Mouse (Mus musculus) limb, embryonic 14.5 days (tissue): Measurements from ENCODE around the gene Zfp651. TPM values are rescaled to one million over a fixed set of nuclear protein-coding genes. Genes with fewer than 3 reads are reported as not detected.

Source experiments
- ATAC-seq: fragments of 200-750 bp; cut with Nextera tagmentation; 2 replicates; pipeline ENCODE4 v1.8.0; 2017; ENCODE audit warnings: low read depth, moderate number of reproducible peaks, moderate TSS enrichment; ENCODE audit not compliant: low FRiP score
- DNase-seq: peaks from one replicate; pipeline ENCODE4 v3.0.0-alpha.2; 2015; ENCODE audit warnings: low spot score
- H3K27ac ChIP-seq: fragments of 300-500 bp; sonication (generic); replicated peaks from 2 replicates; pipeline ENCODE4 v1.5.1; 2014; ENCODE audit warnings: low read depth, mild to moderate bottlenecking, low read length, moderate library complexity, mixed read lengths
- H3K27me3 ChIP-seq: fragments of 300-500 bp; sonication (generic); 2 replicates; pipeline ENCODE4 v1.6.1; 2014; ENCODE audit warnings: low read length, mixed read lengths; ENCODE audit not compliant: control insufficient read depth, insufficient read depth
- H3K36me3 ChIP-seq: fragments of 300-500 bp; sonication (generic); 2 replicates; pipeline ENCODE4 v1.6.1; 2014; ENCODE audit warnings: mild to moderate bottlenecking, low read length, moderate library complexity, mixed read lengths; ENCODE audit not compliant: control insufficient read depth, insufficient read depth
- H3K4me1 ChIP-seq: fragments of 300-500 bp; sonication (generic); 2 replicates; pipeline ENCODE4 v1.6.1; 2014; ENCODE audit warnings: antibody characterized with exemption, low read length, mixed read lengths; ENCODE audit not compliant: control insufficient read depth, insufficient read depth
- H3K4me2 ChIP-seq: fragments of 300-500 bp; sonication (generic); replicated peaks from 2 replicates; pipeline ENCODE4 v1.6.1; 2014; ENCODE audit warnings: low read depth, mild to moderate bottlenecking, low read length, moderate library complexity; ENCODE audit not compliant: severe bottlenecking
- H3K4me3 ChIP-seq: fragments of 300-500 bp; sonication (generic); replicated peaks from 2 replicates; pipeline ENCODE4 v1.5.1; 2014; ENCODE audit warnings: low read length
- H3K9ac ChIP-seq: fragments of 300-500 bp; sonication (generic); 2 replicates; pipeline ENCODE4 v1.6.1; 2014; ENCODE audit warnings: mild to moderate bottlenecking, low read depth, low read length, moderate library complexity; ENCODE audit not compliant: severe bottlenecking
- H3K9me3 ChIP-seq: fragments of 300-500 bp; sonication (generic); 2 replicates; pipeline ENCODE4 v1.6.1; 2016; ENCODE audit warnings: low read length; ENCODE audit not compliant: control insufficient read depth
- POLR2A ChIP-seq: fragments of 200-500 bp; IDR thresholded peaks from 2 replicates; pipeline ENCODE4 v1.8.0; 2012; ENCODE audit warnings: inconsistent platforms, mild to moderate bottlenecking, moderate library complexity, borderline replicate concordance; ENCODE audit not compliant: insufficient read depth, insufficient read length; ENCODE audit errors: extremely low read depth
- WGBS: fragments of 180-500 bp; shearing (Covaris S2); extraction: QIAGEN DNeasy Blood & Tissue Kit; methylation state at CpG from one replicate; pipeline ENCODE4 v1.1.7; 2014; 5-methylcytosine and 5-hydroxymethylcytosine counted together
- polyA plus RNA-seq, 2 experiments: library from polyadenylated mRNA; depleted of rRNA in 1 of 2; stranded (reverse) in 1 of 2; unstranded in 1 of 2; fragments of >200 nt; fragmentation: Nextera tagmentation in 1 of 2; extraction: Ambion mirVana in 1 of 2; gene quantifications; 2 replicates each; pipeline versions ENCODE4 v1.2.1 to v1.2.3; 2012 to 2014

Gene Zfp651
- polyA plus RNA-seq, 2 experiments: 20.0 to 64.0 TPM

DNA sequence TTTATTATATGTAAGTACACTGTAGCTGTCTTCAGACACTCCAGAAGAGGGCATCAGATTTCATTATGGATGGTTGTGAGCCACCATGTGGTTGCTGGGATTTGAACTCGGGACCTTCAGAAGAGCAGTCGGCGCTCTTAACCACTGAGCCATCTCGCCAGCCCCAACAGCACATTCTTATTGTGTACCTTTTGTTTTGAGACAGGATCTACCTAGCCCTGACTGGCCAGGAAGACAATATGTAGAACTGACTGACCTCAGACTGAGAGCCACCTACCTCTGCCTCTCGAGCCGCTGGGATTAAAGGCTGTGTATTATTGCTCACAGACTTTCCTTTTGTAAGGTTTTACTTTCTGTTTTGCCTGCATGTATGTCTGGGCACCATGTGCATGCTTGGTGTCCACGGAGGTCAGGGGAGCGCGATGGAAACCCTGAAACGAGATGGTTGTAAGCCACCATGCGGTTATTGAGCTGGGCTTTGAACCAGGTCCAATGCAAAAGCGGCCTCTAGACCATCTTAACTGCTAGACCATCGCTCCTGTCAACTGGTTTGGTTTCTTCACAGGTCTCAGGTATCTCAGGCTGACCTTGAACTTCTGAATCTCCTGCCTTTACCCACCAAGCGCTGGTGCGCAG, 40.9 kb upstream of the Zfp651 start:
- TF ChIP-seq POLR2A: no peak
- DNase-seq (no peak), ATAC-seq (0 out of 2 replicates have a peak, but pooled peaks have one; percentile 2)
- peak overlapping the region; percentile 95 for H3K27ac ChIP-seq
- H3K9ac ChIP-seq: peak overlapping the region; percentile 59
- no peaks in the 10 kb centered on the region for H3K27me3 ChIP-seq
- H3K4me1 ChIP-seq: 0 out of 2 replicates have a peak, but pooled peaks cover 5% of the 10 kb centered on the region
- H3K9me3 ChIP-seq: no peaks in the 10 kb centered on the region
- peak overlapping the region; percentile 92 for H3K4me3 ChIP-seq
- WGBS: 65% methylated on average over 15 of the region's 15 CpGs
- peak overlapping the region; percentile 53 for H3K4me2 ChIP-seq
- peaks cover 6% of the 10 kb centered on the region for H3K36me3 ChIP-seq

DNA sequence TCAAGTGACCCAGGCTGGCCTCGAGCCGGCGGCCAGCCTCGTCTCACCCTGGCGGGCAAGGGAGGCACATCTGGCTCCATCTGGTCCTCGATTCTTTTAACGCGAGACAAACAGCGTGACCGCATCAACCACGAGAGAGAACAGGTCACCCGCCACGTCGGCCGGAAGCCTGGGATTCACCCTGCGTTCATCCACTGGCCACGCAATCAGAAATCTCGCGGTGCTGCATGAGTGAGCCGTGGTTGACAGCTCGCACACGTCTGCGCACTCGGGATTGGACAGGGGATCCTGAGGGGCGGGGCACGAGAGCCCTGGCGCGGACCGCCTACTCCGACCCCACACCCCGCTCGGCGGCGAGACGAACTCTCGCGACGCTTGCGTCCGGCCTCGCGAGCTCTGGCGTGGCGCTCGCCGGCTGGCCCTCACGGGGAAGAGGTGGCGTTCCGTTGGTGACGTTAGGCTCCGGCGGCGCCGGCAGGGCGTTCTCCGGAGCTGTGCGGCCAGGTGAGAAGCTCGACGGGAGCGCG, 40.3 kb upstream of the Zfp651 start, which contains the start of gene Nktr:
Nktr (plus strand) TSS at position 378 of the 527 bp plus-strand sequence.
- no peaks in the 10 kb centered on the region for H3K9me3 ChIP-seq
- H3K27me3 ChIP-seq: no peaks in the 10 kb centered on the region
- peak within 1 kb of the TSS; percentile 98 for H3K9ac ChIP-seq
- peak; percentile 55; the same call in 1 of the 2 replicates for TF ChIP-seq POLR2A
- DNase-seq: peak; percentile 98
- 0% methylated on average over 49 of the region's 61 CpGs for WGBS
- no peaks in the 10 kb centered on the region for H3K36me3 ChIP-seq
- peak within 1 kb of the TSS; percentile 95 for H3K27ac ChIP-seq
- ATAC-seq: peak; percentile 99
- H3K4me3 ChIP-seq: peak within 1 kb of the TSS; percentile 92
- H3K4me1 ChIP-seq: 0 out of 2 replicates have a peak, but pooled peaks cover 5% of the 10 kb centered on the region
- peak within 1 kb of the TSS; percentile 75 for H3K4me2 ChIP-seq

DNA sequence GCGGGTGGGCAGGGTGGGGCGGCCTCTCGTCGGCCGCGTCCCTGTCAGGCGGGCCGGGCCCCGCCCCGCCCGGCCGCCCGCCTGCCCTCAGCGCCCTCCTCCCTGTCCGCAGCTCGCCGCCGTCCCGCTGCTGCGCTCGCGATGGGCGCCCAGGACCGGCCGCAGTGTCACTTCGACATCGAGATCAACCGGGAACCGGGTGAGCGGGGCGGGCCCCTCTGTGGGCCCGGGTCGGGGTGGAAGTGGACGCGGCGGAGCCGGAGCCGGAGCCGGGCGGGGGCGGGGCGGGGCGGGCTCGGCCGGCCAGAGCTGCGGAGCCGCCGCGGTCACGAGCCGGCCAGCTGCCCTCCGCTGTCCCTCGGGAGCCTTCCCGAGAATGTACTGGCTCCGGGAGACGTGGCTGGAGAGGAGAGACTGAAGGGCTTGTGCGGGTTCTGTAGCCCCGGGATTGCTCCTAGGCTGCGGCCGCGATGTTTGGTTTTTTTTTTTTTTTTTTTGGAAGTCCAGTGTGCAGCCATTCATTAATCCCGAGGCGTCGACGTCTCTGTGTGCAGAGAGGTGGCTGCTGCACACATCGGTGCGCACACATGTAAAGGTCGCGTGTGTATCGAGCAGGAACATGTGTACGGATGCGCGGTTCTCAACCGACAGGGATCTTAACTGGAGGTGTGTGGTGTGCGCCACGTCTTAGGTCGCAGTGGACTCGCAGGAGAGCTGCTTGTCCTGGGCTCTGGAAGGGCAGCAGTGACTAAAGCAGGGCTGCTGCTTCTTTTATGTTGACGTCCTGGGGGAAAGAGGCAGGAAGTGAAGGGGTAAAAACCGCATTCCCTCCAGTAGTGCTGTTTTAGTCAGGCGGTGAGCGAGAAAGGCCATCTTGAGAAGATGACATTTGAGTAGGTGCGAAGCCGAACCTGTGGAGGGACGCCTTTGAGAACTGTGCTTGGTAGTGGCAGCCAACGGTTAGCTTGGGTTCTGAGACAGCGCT, 39.5 kb upstream of the Zfp651 start:
- Histone ChIP-seq H3K36me3 (no peaks in the 10 kb centered on the region), H3K4me3 (peak overlapping the region; percentile 92), H3K9ac (peak overlapping the region; percentile 98), H3K27me3 (no peaks in the 10 kb centered on the region), H3K27ac (peak overlapping the region; percentile 95), H3K4me2 (peak overlapping the region; percentile 75), H3K9me3 (no peaks in the 10 kb centered on the region), H3K4me1 (0 out of 2 replicates have a peak, but pooled peaks cover 5% of the 10 kb centered on the region)
- no peak for TF ChIP-seq POLR2A
- DNase-seq: peak; percentile 52
- peak; percentile 66 for ATAC-seq
- WGBS: 3% methylated on average over 39 of the region's 87 CpGs

DNA sequence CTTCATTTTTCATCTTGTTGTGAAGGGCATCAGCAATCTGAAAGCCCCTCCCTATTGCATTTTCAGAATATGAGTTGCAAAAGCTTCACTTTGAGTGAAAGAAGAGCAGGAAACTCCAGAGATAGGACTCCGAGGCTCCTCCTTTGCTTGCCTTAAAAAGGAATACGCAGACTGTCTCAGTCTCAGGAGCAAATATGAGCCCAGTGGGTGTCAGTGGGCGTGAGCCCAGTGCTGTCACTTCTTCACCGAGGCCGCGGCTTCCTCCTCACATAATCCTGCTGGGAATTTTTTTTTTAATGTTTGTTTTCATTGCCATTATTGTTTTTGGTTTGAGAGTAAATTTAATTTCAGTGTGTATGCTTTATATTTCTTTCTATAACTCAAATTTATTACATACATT, 18.6 kb upstream of the Zfp651 start:
- peaks cover 76% of the 10 kb centered on the region for H3K36me3 ChIP-seq
- H3K4me3 ChIP-seq: no peak overlapping the region
- no peaks in the 10 kb centered on the region for H3K9me3 ChIP-seq
- no peak overlapping the region for H3K4me2 ChIP-seq
- H3K9ac ChIP-seq: no peak overlapping the region
- ATAC-seq (no peak), DNase-seq (no peak)
- H3K4me1 ChIP-seq: no peaks in the 10 kb centered on the region
- H3K27ac ChIP-seq: no peak overlapping the region
- H3K27me3 ChIP-seq: no peaks in the 10 kb centered on the region
- 92% methylated on average over 6 of the region's 6 CpGs for WGBS
- no peak for TF ChIP-seq POLR2A

DNA sequence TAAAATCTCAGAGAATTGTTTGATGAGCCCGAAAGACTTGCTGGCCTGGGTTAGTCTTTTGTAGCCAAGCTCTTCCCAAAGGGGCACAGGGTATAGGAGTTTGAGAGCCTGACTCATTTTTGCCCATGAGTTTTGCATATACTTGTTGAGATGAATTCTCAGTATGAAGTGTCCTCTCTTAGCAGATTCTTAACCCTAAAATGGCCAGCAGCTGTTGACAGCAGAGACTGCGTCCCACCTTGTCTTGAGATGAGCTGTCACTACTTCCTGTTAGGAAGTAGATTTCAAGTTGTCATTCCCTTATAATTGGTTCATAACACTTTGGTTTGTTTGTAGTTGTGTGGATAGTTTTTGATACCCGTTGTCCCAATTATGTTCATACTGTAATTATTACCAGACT, 18.0 kb upstream of the Zfp651 start:
- Histone ChIP-seq H3K4me3 (no peak overlapping the region), H3K9ac (no peak overlapping the region), H3K36me3 (peaks cover 76% of the 10 kb centered on the region), H3K4me1 (no peaks in the 10 kb centered on the region), H3K4me2 (no peak overlapping the region), H3K27me3 (no peaks in the 10 kb centered on the region), H3K27ac (no peak overlapping the region), H3K9me3 (no peaks in the 10 kb centered on the region)
- WGBS: 95% methylated on average over 3 of the region's 3 CpGs
- DNase-seq (no peak), ATAC-seq (no peak)
- no peak for TF ChIP-seq POLR2A
